Mouse (Mus musculus) hindlimb bud, embryonic 11.5 days (tissue): ENCODE measurements around the gene Smox.
"Not testable (repeated sequence)": the region's sequence is repeated elsewhere in the genome, so short reads cannot be mapped to it uniquely, and the experiment has no call there.

Source experiments
- DNase-seq: peaks from one replicate; pipeline ENCODE4 v3.0.0-alpha.2; 2012; ENCODE audit warnings: low read depth, low spot score; ENCODE audit errors: extremely low spot score

Smox gene

GRCm38 (mm10) chr2:131491196-131491595 is at the start of gene Smox:
Gene Smox (plus strand): TSS chr2:131491496.
- no peak for DNase-seq

DNA sequence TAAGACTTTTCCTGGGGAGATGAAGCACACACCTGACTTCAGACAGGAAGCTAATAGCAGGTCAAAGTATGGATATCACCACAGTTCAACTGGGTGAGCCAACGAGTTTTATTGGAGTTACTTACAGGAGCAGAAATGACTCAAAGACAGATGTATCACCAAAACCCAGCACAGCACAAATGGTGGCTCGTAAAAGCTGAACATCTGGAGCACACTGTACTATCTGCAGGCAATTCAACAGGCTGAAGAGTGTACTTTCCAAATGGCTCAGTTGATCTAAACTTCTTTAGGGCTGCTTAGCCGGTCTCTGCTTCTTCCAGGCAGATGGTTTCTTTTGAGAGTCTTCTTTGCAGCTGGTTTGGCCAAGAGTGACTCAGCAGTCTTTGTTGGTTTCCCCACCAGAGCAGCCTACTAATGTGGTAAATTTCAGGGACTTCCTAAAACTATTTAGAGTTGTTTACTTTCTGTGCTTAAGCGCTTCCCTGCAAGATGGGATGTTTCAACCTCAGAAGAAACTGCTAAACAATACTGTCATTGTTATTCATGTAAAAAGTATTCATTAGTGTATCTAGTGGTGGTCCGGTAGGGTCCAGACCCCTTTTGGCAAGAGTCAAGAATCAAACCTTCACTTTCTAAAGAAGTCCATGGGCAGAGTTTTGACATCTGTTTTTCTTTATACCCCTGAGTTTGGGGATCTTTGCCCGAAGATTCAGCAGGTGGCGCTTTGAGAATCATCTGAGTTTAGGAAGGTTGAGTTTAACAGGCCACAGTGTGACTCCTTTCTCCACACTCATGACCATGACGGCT is 48.0 kb upstream of the Smox start:
- DNase-seq = no peak

- no peak for DNase-seq
Observed at GRCm38 (mm10) chr2:131443891-131444190, 47.5 kb upstream of the Smox start.

GRCm38 (mm10) chr2:131446416-131446982 is 44.8 kb upstream of the Smox start:
- DNase-seq = no peak

DNA sequence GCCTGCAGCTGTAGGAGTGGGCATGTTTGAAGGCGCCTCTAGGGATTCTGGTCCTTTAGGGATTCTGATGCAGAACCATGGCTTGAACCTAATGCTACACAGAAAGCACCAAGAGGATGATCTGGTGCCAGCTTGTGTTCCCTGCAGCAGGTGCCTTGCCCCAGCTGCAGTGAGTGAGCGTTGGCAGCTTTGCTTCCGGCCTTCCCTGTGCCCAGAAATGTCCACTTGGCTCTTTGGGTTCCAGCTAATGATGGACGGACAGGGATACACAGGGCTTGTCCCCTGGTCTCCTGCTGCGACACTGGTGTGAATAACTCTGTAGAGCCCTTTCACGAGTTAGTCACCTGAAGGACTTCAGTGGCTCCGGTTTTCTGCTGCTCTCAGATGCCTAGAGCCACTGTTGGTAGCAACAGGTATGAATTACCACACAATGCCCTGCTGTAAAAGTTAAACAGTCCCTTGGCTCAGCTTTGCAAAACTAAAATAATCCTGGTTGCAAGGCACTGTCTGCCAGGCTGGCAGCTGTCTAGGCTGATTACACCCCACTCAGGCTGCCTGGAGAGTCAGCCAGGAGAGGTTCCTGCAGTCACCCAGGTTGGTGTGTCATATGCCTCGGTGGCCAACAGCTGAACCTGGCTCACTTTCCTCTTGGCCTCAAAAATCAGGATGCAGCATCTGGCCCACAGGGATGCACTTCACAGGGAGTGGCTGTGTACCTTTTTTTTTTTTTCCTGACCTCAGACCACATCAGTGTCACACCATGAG is 43.5 kb upstream of the Smox start:
- DNase-seq = no peak

- DNase-seq = no peak
Observed at GRCm38 (mm10) chr2:131448353-131448752, 42.9 kb upstream of the Smox start.

DNA sequence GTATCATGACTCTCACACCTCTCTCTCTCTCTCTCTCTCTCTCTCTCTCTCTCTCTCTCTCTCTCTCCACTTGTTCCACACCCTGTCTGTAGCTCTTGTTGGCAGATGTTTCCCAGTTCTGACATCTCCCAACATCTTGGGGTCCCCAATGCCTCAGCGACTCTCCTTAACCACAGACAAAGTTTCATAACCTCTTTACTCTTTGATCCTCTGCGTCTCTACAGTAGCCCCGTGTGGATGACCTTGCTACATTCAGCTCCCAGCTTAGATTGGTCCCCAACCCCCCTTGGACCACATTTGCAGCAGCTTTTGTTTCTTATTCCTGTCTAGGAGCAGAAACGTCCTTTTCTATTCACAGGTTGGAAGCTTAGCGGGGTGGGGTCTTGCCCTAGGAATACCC is 41.6 kb upstream of the Smox start:
- DNase-seq = no peak

DNA sequence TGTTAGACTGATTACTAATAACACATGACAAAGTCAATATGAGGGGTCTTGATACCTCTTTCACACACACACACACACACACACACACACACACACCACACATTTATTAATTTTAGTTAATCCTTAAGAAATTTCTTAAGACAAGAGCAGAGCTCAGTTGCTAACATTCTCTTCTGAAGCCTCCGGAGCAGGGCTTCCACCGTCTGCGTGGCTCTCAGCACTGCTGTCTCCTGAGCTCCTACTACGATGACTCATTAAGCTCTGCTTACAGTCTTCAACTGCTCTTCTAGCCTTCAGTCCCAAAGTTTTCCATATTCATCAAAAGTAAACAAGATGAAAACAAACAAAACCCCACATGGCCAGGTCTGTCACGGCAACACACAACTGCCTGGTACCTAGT is 40.8 kb upstream of the Smox start:
- DNase-seq = no peak

- DNase-seq = no peak
Observed at GRCm38 (mm10) chr2:131457728-131458127, 33.6 kb upstream of the Smox start.

- DNase-seq = no peak
Observed at GRCm38 (mm10) chr2:131460946-131461682, 30.2 kb upstream of the Smox start.

DNA sequence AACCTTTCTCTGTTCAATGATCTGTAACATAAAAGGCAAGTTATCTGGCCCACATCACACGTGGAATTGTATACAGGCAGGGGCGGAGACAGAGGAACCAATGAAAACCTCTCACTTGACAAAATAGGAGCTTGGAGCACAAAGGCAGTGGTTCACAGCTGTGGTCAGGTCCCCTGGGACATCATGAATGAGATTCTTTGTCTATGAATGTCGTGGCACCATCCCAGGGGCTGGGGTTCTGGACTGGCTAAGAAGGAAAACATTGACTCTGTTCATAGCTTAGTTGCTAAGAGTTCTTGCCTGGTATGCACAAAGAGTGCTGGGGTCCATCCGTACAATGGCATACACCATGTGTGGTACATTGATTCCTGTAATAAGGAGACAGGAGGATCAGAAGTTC is 28.3 kb upstream of the Smox start:
- DNase-seq = no peak

DNA sequence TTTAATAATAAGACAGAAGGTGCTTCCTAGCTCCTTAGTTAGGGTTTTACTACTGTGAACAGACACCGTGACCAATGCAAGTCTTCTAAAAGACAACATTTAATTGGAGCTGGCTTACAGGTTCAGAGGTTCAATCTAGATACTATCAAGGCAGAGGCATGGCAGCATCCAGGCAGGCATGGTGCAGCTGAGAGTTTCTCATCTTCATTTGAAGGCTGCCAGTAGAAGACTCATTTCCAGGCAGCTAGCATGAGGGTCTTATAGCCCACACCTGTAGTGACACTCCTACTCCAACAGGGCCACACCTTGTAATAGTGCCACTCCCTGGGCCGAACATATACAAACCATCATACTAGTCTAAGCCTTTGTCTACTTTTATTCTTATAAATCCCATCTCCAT is 27.1 kb upstream of the Smox start:
- no peak for DNase-seq

DNA sequence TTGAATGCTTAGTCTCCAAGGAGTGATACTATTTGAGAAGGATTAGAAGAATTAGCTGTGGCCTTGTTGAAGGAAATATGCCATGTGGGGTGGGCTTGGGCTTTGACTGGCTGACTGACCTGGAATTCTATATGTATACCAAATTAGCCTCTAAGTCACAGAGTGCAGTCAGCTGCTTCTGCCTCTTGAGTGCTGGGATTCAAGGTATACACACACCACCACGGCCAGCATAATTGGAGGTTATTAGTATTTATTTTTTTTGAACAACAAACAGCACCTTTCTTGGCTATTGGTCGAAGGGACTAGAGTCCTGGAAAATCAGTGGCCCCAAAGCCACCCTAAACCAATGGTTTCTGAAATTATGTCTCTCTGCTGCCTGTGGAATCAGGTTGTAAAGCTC is 24.6 kb upstream of the Smox start:
- no peak for DNase-seq

- DNase-seq = no peak
Observed at GRCm38 (mm10) chr2:131469916-131470315, 21.4 kb upstream of the Smox start.

DNA sequence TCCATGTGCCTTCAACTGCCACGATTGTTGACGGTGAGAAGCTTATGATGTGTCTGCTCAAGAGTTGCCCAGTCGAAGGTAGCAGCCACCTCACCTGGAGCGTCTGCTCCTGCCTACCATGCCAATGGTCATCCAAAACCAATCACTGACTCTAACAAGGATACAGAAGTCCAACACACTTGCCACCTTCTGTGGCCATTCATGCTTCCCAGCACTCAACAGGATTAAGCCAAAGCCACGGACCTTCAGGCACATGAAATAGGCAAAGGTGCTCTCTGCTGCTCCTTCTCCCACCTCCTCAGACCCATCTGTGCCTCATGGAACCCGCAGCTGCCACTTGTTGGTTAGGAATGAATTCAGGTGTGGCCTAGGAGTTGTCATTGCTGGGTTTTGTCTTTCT is 17.5 kb upstream of the Smox start:
- DNase-seq = no peak

DNA sequence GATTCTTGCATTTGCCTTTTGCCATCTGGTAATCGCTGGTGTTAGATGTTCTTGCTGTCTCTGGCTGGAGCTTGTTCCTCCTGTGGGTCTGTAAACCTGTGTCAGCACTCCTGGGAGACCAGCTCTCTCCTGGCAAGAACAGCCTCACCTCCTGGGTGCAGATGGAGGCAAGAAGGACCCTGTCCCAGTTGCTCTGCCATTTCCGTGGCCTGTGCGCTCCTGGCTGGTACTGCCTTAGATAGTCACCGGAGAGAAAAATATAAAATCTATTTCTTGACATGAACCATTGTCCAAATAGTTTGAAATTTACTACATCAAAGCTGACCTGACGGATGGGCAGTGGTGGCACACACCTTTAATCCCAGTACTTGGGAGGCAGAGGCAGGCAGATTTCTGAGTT is 14.2 kb upstream of the Smox start:
- not testable (repeated sequence) for DNase-seq

GRCm38 (mm10) chr2:131477917-131478316 is 13.4 kb upstream of the Smox start:
- no peak for DNase-seq

DNA sequence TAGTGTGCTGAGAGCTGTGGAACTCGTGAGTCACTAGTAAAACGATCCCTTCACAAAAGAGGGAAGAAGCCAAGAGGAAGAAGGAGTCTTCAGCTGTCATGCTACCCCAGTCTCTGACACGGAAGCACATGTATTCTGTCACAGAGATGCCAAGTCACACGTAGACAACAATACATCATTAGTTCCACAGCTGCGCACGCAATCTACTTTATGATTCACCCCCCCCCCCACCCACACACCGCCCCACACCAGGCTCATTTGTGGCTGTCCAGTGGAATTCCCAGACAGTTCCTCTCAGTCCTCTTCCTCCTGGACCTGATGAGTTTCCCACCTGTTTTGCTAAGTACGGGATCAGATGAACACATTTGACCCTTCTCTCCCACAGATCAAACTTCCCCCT is 12.9 kb upstream of the Smox start:
- no peak for DNase-seq

GRCm38 (mm10) chr2:131478916-131479315 is 12.4 kb upstream of the Smox start:
- DNase-seq = no peak

- peak; percentile 74 for DNase-seq
Observed at GRCm38 (mm10) chr2:131481733-131482132, 9.6 kb upstream of the Smox start.

- DNase-seq = no peak
Observed at GRCm38 (mm10) chr2:131482478-131482877, 8.8 kb upstream of the Smox start.

DNA sequence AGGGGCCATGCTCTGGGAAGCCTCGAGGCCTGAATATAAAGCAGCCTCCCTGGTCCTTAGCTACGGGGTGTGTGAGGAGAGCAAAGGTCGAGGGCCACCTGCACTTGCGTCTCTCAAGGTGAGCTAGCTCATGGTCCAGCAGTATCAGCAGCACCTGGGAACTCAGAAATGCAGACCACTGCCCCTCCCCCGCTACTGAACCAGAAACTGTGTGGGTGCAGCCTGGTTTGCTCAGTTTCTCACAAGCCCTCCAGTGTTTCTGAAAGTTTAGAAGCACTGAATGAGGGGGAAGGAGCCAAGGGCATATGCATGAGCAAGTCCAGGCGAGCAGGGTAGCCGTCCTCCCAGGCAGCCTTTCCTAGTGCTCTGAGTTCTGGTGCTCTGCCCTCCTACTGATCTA is 7.7 kb upstream of the Smox start:
- no peak for DNase-seq
